Mouse (Mus musculus): Measurements from ENCODE around the gene Hmx3.

DNA sequence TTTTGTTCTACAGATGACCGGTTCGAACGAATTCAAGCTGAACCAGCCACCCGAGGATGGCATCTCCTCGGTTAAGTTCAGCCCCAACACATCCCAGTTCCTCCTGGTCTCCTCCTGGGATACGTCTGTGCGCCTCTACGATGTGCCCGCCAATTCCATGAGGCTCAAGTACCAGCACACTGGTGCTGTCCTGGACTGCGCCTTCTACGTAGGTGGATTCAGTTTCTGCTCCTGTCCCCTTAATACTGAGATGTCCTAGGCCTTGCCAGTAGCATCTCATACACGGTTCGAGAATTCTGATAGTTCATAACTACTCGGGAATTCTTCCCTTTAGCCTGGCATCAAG, 18.0 kb downstream of the Hmx3 start:
- TF ChIP-seq CTCF (conservative IDR thresholded peaks at IDR 0.05 in 1 of 2, IDR thresholded peaks at IDR 0.05 in 1 of 2; ENCODE audit: low read depth in 2 of 2, low read length in 2 of 2) (no peak), MAX (IDR thresholded peaks at IDR 0.05; ENCODE audit: low read length) (no peak), MXI1 (IDR thresholded peaks at IDR 0.05; ENCODE audit: low read depth, low read length) (no peak), POLR2A (IDR thresholded peaks at IDR 0.05; ENCODE audit: low read depth, low read length) (no peak), ZNF384 (IDR thresholded peaks at IDR 0.05; ENCODE audit: low read depth, low read length) (no peak), EP300 (IDR thresholded peaks at IDR 0.05; ENCODE audit: low read length) (no peak), GABPA (IDR thresholded peaks at IDR 0.05; ENCODE audit: insufficient replicate concordance, low read depth, low read length) (no peak), PAX5 (IDR thresholded peaks at IDR 0.05; ENCODE audit: low read length) (no peak), E2F4 (IDR thresholded peaks at IDR 0.05; ENCODE audit: insufficient replicate concordance, low read depth, low read length) (no peak), USF2 (conservative IDR thresholded peaks at IDR 0.05; ENCODE audit: low read depth, low read length) (no peak), POLR2AphosphoS2 (IDR thresholded peaks at IDR 0.05; ENCODE audit: low read depth, low read length) (no peak), HCFC1 (IDR thresholded peaks at IDR 0.05; ENCODE audit: low read depth, low read length) (no peak)

All from CH12.LX (cell line).